Mouse (Mus musculus): ENCODE data around the gene Ptms.
A peak's percentile ranks its signal among the peaks of the same experiment; 100 is the strongest.

The Ptms gene

GRCm38 (mm10) chr6:124919695-124920317 lies at the start of gene Ptms:
Ptms (minus strand) TSS chr6:124920103.
- peak; percentile 96 for DNase-seq (ENCODE audit: extremely low spot score, low read depth, low spot score)

GRCm38 (mm10) chr6:124967766-124968165 lies 47.9 kb upstream of the Ptms start:
- DNase-seq (ENCODE audit: extremely low spot score, low read depth, low spot score): peak; percentile 37

- DNase-seq (ENCODE audit: extremely low spot score, low read depth, low spot score): no peak
Observed at GRCm38 (mm10) chr6:124966466-124967118, 46.7 kb upstream of the Ptms start.

GRCm38 (mm10) chr6:124965747-124966146 lies 45.8 kb upstream of the Ptms start:
- no peak for DNase-seq (ENCODE audit: extremely low spot score, low read depth, low spot score)

GRCm38 (mm10) chr6:124965088-124965719 lies 45.3 kb upstream of the Ptms start, which contains the start of gene Cops7a:
Cops7a (minus strand) TSS chr6:124965538.
- peak; percentile 47 for DNase-seq (ENCODE audit: extremely low spot score, low read depth, low spot score)

GRCm38 (mm10) chr6:124964638-124965037 lies 44.7 kb upstream of the Ptms start:
- DNase-seq (ENCODE audit: extremely low spot score, low read depth, low spot score): no peak

GRCm38 (mm10) chr6:124961021-124961420 lies 41.1 kb upstream of the Ptms start:
- DNase-seq (ENCODE audit: extremely low spot score, low read depth, low spot score): no peak

GRCm38 (mm10) chr6:124959960-124960359 lies 40.1 kb upstream of the Ptms start:
- no peak for DNase-seq (ENCODE audit: extremely low spot score, low read depth, low spot score)

- no peak for DNase-seq (ENCODE audit: extremely low spot score, low read depth, low spot score)
Observed at GRCm38 (mm10) chr6:124958127-124958526, 38.2 kb upstream of the Ptms start.

- no peak for DNase-seq (ENCODE audit: extremely low spot score, low read depth, low spot score)
Observed at GRCm38 (mm10) chr6:124955212-124955611, 35.3 kb upstream of the Ptms start.

GRCm38 (mm10) chr6:124953991-124954715 lies 34.2 kb upstream of the Ptms start:
- DNase-seq (ENCODE audit: extremely low spot score, low read depth, low spot score): no peak

- no peak for DNase-seq (ENCODE audit: extremely low spot score, low read depth, low spot score)
Observed at GRCm38 (mm10) chr6:124943526-124943925, 23.6 kb upstream of the Ptms start.

GRCm38 (mm10) chr6:124941679-124942078 lies 21.8 kb upstream of the Ptms start:
- DNase-seq (ENCODE audit: extremely low spot score, low read depth, low spot score): no peak

- no peak for DNase-seq (ENCODE audit: extremely low spot score, low read depth, low spot score)
Observed at GRCm38 (mm10) chr6:124938554-124938953, 18.7 kb upstream of the Ptms start.

- DNase-seq (ENCODE audit: extremely low spot score, low read depth, low spot score): no peak
Observed at GRCm38 (mm10) chr6:124937493-124937892, 17.6 kb upstream of the Ptms start.

- DNase-seq (ENCODE audit: extremely low spot score, low read depth, low spot score): no peak
Observed at GRCm38 (mm10) chr6:124936681-124937080, 16.8 kb upstream of the Ptms start.

- DNase-seq (ENCODE audit: extremely low spot score, low read depth, low spot score): no peak
Observed at GRCm38 (mm10) chr6:124934670-124935069, 14.8 kb upstream of the Ptms start.

- DNase-seq (ENCODE audit: extremely low spot score, low read depth, low spot score): no peak
Observed at GRCm38 (mm10) chr6:124933127-124933526, 13.2 kb upstream of the Ptms start.

- DNase-seq (ENCODE audit: extremely low spot score, low read depth, low spot score): no peak
Observed at GRCm38 (mm10) chr6:124932314-124932695, 12.4 kb upstream of the Ptms start.

GRCm38 (mm10) chr6:124931525-124932313 lies 11.8 kb upstream of the Ptms start:
- no peak for DNase-seq (ENCODE audit: extremely low spot score, low read depth, low spot score)
